Mouse (Mus musculus): ENCODE data around the gene Krt222. TPM values are rescaled to one million over a fixed set of nuclear protein-coding genes. Genes with fewer than 3 reads are reported as not detected.

The Krt222 gene
- total and polyA plus RNA-seq, 3 experiments: 0.05 TPM; not detected in 2

DNA sequence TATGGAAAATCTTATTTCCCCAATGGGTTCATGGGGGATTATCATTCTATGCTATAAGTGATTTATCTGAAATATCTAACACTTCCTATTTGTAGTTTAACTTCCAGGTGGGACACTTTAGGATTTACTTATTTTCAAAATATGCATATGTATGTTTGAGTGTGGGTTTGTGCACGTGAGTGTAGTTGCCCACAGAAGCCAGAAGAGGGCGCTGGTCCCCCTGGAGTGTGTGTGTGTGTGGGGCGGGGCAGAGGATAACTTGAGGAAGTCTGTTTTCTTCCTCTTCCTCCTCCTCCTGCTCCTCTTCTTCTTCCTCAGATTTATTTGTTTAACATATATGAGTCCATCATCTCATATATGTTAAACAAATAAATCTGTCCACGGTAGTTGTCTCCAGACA is 12.3 kb upstream of the Krt222 start:
- no peaks in the 10 kb centered on the region for H3K9me3 ChIP-seq (replicated peaks)
- no peaks in the 10 kb centered on the region for H3K27me3 ChIP-seq (ENCODE audit: insufficient read depth, low read length)
- DNase-seq (ENCODE audit: low spot score) (no peak), ATAC-seq (ENCODE audit: extremely low read depth, insufficient number of reproducible peaks, low FRiP score, poor library complexity, severe bottlenecking) (no peak)
- H3K36me3 ChIP-seq (replicated peaks): no peaks in the 10 kb centered on the region
- no peak overlapping the region for H3K4me3 ChIP-seq (ENCODE audit: low read depth, low read length)
- TF ChIP-seq POLR2AphosphoS5 (IDR thresholded peaks at IDR 0.05; ENCODE audit: insufficient replicate concordance, low read depth, low read length) (no peak), CTCF (IDR thresholded peaks at IDR 0.05; ENCODE audit: low read depth, low read length) (0 out of 2 replicates have a peak, but pooled peaks have one; percentile 9)
- no peaks in the 10 kb centered on the region for H3K4me1 ChIP-seq (ENCODE audit: insufficient read depth, low read depth, low read length)

GRCm38 (mm10) chr11:99255316-99255715 is 11.4 kb upstream of the Krt222 start:
- DNase-seq (ENCODE audit: low spot score) (no peak), ATAC-seq (ENCODE audit: extremely low read depth, insufficient number of reproducible peaks, low FRiP score, poor library complexity, severe bottlenecking) (no peak)
- Histone ChIP-seq H3K4me3 (ENCODE audit: low read depth, low read length) (no peak overlapping the region), H3K4me1 (ENCODE audit: insufficient read depth, low read depth, low read length) (no peaks in the 10 kb centered on the region), H3K9me3 (replicated peaks) (no peaks in the 10 kb centered on the region), H3K27me3 (ENCODE audit: insufficient read depth, low read length) (peaks cover under 1% of the 10 kb centered on the region; the same call in 1 of the 2 replicates), H3K36me3 (replicated peaks) (no peaks in the 10 kb centered on the region)
- no peak for TF ChIP-seq POLR2AphosphoS5 (IDR thresholded peaks at IDR 0.05; ENCODE audit: insufficient replicate concordance, low read depth, low read length)
- no peak for TF ChIP-seq GATA2 (IDR thresholded peaks at IDR 0.05; ENCODE audit: borderline replicate concordance, low read depth, low read length)
- TF ChIP-seq GATA1 (IDR thresholded peaks at IDR 0.05; ENCODE audit: borderline replicate concordance, low read length): no peak
- no peak for TF ChIP-seq TAL1 (conservative IDR thresholded peaks at IDR 0.05; ENCODE audit: low read depth, low read length)
- TF ChIP-seq CTCF (IDR thresholded peaks at IDR 0.05; ENCODE audit: low read depth, low read length): no peak

- Histone ChIP-seq H3K4me1 (ENCODE audit: insufficient read depth, low read depth, low read length) (no peaks in the 10 kb centered on the region), H3K4me3 (ENCODE audit: low read depth, low read length) (no peak overlapping the region), H3K27me3 (ENCODE audit: insufficient read depth, low read length) (peaks cover 6% of the 10 kb centered on the region), H3K36me3 (replicated peaks) (no peaks in the 10 kb centered on the region), H3K9me3 (replicated peaks) (no peaks in the 10 kb centered on the region)
- ATAC-seq (ENCODE audit: extremely low read depth, insufficient number of reproducible peaks, low FRiP score, poor library complexity, severe bottlenecking) (no peak), DNase-seq (ENCODE audit: low spot score) (no peak)
- TF ChIP-seq POLR2AphosphoS5 (IDR thresholded peaks at IDR 0.05; ENCODE audit: insufficient replicate concordance, low read depth, low read length) (no peak), GATA1 (IDR thresholded peaks at IDR 0.05; ENCODE audit: borderline replicate concordance, low read length) (no peak), TAL1 (conservative IDR thresholded peaks at IDR 0.05; ENCODE audit: low read depth, low read length) (no peak), CTCF (IDR thresholded peaks at IDR 0.05; ENCODE audit: low read depth, low read length) (no peak), GATA2 (IDR thresholded peaks at IDR 0.05; ENCODE audit: borderline replicate concordance, low read depth, low read length) (no peak)
Observed at GRCm38 (mm10) chr11:99253893-99254292, 10.0 kb upstream of the Krt222 start.

- ATAC-seq (ENCODE audit: extremely low read depth, insufficient number of reproducible peaks, low FRiP score, poor library complexity, severe bottlenecking) (no peak), DNase-seq (ENCODE audit: low spot score) (no peak)
- H3K36me3 ChIP-seq (replicated peaks): no peaks in the 10 kb centered on the region
- peaks cover 6% of the 10 kb centered on the region for H3K27me3 ChIP-seq (ENCODE audit: insufficient read depth, low read length)
- H3K4me1 ChIP-seq (ENCODE audit: insufficient read depth, low read depth, low read length): no peaks in the 10 kb centered on the region
- TF ChIP-seq TAL1 (conservative IDR thresholded peaks at IDR 0.05; ENCODE audit: low read depth, low read length) (no peak), GATA2 (IDR thresholded peaks at IDR 0.05; ENCODE audit: borderline replicate concordance, low read depth, low read length) (no peak), POLR2AphosphoS5 (IDR thresholded peaks at IDR 0.05; ENCODE audit: insufficient replicate concordance, low read depth, low read length) (no peak), CTCF (IDR thresholded peaks at IDR 0.05; ENCODE audit: low read depth, low read length) (no peak), GATA1 (IDR thresholded peaks at IDR 0.05; ENCODE audit: borderline replicate concordance, low read length) (no peak)
- no peak overlapping the region for H3K4me3 ChIP-seq (ENCODE audit: low read depth, low read length)
- H3K9me3 ChIP-seq (replicated peaks): no peaks in the 10 kb centered on the region
Observed at GRCm38 (mm10) chr11:99252671-99253070, 8.8 kb upstream of the Krt222 start.

- H3K27me3 ChIP-seq (ENCODE audit: insufficient read depth, low read length): peaks cover 6% of the 10 kb centered on the region
- no peak overlapping the region for H3K4me3 ChIP-seq (ENCODE audit: low read depth, low read length)
- ATAC-seq (ENCODE audit: extremely low read depth, insufficient number of reproducible peaks, low FRiP score, poor library complexity, severe bottlenecking) (no peak), DNase-seq (ENCODE audit: low spot score) (no peak)
- TF ChIP-seq TAL1 (conservative IDR thresholded peaks at IDR 0.05; ENCODE audit: low read depth, low read length): no peak
- no peak for TF ChIP-seq GATA1 (IDR thresholded peaks at IDR 0.05; ENCODE audit: borderline replicate concordance, low read length)
- TF ChIP-seq CTCF (IDR thresholded peaks at IDR 0.05; ENCODE audit: low read depth, low read length): no peak
- no peak for TF ChIP-seq GATA2 (IDR thresholded peaks at IDR 0.05; ENCODE audit: borderline replicate concordance, low read depth, low read length)
- TF ChIP-seq POLR2AphosphoS5 (IDR thresholded peaks at IDR 0.05; ENCODE audit: insufficient replicate concordance, low read depth, low read length): no peak
- H3K36me3 ChIP-seq (replicated peaks): no peaks in the 10 kb centered on the region
- no peaks in the 10 kb centered on the region for H3K4me1 ChIP-seq (ENCODE audit: insufficient read depth, low read depth, low read length)
- no peaks in the 10 kb centered on the region for H3K9me3 ChIP-seq (replicated peaks)
Observed at GRCm38 (mm10) chr11:99250666-99251065, 6.8 kb upstream of the Krt222 start.

DNA sequence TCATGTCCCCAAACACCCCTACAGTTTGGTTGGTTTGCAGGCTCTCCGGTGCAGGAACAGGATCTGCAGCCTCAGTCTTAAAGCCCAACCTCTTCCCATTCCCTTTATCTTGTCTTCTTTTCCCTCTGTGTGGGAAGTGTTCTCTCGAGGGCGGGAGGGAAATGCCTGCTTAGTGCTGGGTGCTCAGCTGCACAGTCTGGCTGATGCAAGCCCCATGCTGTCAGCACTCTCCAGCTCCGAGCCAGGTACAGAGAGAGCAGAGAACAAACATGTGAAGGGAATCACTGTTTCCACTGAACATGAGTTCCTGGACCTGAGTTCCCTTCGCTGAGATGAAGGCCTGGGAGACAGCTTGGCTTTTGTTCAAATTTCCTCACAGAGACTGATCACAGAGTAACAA is 6.4 kb upstream of the Krt222 start:
- H3K9me3 ChIP-seq (replicated peaks): no peaks in the 10 kb centered on the region
- H3K4me1 ChIP-seq (ENCODE audit: insufficient read depth, low read depth, low read length): no peaks in the 10 kb centered on the region
- H3K27me3 ChIP-seq (ENCODE audit: insufficient read depth, low read length): peaks cover 6% of the 10 kb centered on the region
- no peak for ATAC-seq (ENCODE audit: extremely low read depth, insufficient number of reproducible peaks, low FRiP score, poor library complexity, severe bottlenecking)
- no peak for DNase-seq (ENCODE audit: low spot score)
- no peak overlapping the region for H3K4me3 ChIP-seq (ENCODE audit: low read depth, low read length)
- TF ChIP-seq TAL1 (conservative IDR thresholded peaks at IDR 0.05; ENCODE audit: low read depth, low read length) (no peak), POLR2AphosphoS5 (IDR thresholded peaks at IDR 0.05; ENCODE audit: insufficient replicate concordance, low read depth, low read length) (no peak), CTCF (IDR thresholded peaks at IDR 0.05; ENCODE audit: low read depth, low read length) (no peak), GATA1 (IDR thresholded peaks at IDR 0.05; ENCODE audit: borderline replicate concordance, low read length) (no peak), GATA2 (IDR thresholded peaks at IDR 0.05; ENCODE audit: borderline replicate concordance, low read depth, low read length) (no peak)
- H3K36me3 ChIP-seq (replicated peaks): no peaks in the 10 kb centered on the region

Measured in G1E (cell line).